Mouse (Mus musculus) retina, postnatal 7 days (tissue): ENCODE measurements around the gene Slc2a2.
"Not testable (repeated sequence)": the region's sequence is repeated elsewhere in the genome, so short reads cannot be mapped to it uniquely, and the experiment has no call there.

Source experiments
- DNase-seq: peaks from one replicate; pipeline ENCODE4 v3.0.0-alpha.2; 2012; ENCODE audit warnings: low read depth, low spot score

Gene Slc2a2

GRCm38 (mm10) chr3:28734712-28735111, 37.0 kb downstream of the Slc2a2 start:
- no peak for DNase-seq

- no peak for DNase-seq
Observed at GRCm38 (mm10) chr3:28736981-28737380, 39.3 kb downstream of the Slc2a2 start.

- no peak for DNase-seq
Observed at GRCm38 (mm10) chr3:28740353-28740752, 42.6 kb downstream of the Slc2a2 start.

GRCm38 (mm10) chr3:28743251-28743650, 45.5 kb downstream of the Slc2a2 start:
- DNase-seq, result no peak

GRCm38 (mm10) chr3:28745835-28746483, 48.3 kb downstream of the Slc2a2 start:
- DNase-seq, result peak; percentile 80

GRCm38 (mm10) chr3:28748151-28748550, 50.4 kb downstream of the Slc2a2 start:
- DNase-seq, result no peak

- no peak for DNase-seq
Observed at GRCm38 (mm10) chr3:28748956-28749355, 51.3 kb downstream of the Slc2a2 start.

GRCm38 (mm10) chr3:28755477-28755876, 57.8 kb downstream of the Slc2a2 start:
- no peak for DNase-seq

GRCm38 (mm10) chr3:28761225-28761789, 63.6 kb downstream of the Slc2a2 start:
- no peak for DNase-seq

GRCm38 (mm10) chr3:28766935-28767334, 69.2 kb downstream of the Slc2a2 start:
- no peak for DNase-seq

GRCm38 (mm10) chr3:28768222-28768621, 70.5 kb downstream of the Slc2a2 start:
- no peak for DNase-seq

- not testable (repeated sequence) for DNase-seq
Observed at GRCm38 (mm10) chr3:28772919-28773318, 75.2 kb downstream of the Slc2a2 start.

GRCm38 (mm10) chr3:28775361-28775760, 77.7 kb downstream of the Slc2a2 start:
- no peak for DNase-seq

GRCm38 (mm10) chr3:28775958-28776357, 78.3 kb downstream of the Slc2a2 start:
- no peak for DNase-seq

GRCm38 (mm10) chr3:28776491-28776890, 78.8 kb downstream of the Slc2a2 start:
- DNase-seq, result no peak

- no peak for DNase-seq
Observed at GRCm38 (mm10) chr3:28780511-28780910, 82.8 kb downstream of the Slc2a2 start.
